Mouse (Mus musculus): ENCODE data around the gene Tiam1. TPM values are rescaled to one million over a fixed set of nuclear protein-coding genes. Genes with fewer than 3 reads are reported as not detected.

The Tiam1 gene
- polyA plus RNA-seq, 1 experiment from 2014 or later, result 23.6 TPM

DNA sequence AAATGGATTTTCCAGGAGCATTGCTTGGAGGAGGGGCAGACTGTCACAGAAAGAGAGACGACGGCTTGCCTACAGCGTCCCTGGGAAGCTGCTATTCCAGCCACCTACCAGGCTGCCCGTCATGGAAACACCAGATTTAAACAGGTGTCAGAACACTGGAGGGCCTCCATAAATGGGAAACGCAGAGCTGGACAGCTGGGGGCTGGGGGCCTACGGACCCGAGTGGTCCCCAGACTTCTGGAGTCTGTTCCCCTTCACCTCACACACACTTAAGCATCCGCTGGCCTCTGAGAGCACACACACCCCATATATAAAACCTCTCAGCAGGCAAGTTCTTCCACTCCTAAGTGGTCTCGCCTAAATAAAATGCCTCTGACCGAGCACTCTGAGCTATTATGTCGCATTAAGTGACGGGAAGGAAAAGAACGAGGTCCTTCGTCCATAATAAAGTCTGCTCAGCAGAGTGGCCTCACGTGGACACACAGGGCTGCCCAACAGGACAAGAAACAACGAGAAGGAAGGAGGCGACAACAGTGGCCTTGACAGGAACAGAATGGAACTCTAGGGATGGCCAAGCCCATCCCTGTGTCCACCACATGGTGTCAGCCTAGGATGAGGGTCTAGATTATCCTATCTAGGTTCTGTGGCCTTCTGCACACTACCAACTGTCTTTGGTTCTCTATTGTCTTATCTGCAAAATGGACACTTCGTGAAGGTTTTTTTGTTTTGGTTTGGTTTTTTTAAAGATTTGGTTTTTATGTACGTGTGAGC is 14.6 kb downstream of the Tiam1 start:
- Histone ChIP-seq H3K4me1 (peaks cover 13% of the 10 kb centered on the region), H3K27me3 (replicated peaks) (no peaks in the 10 kb centered on the region), H3K9me3 (replicated peaks) (no peaks in the 10 kb centered on the region), H3K9ac (replicated peaks) (no peak overlapping the region), H3K36me3 (no peaks in the 10 kb centered on the region), H3K4me2 (no peak overlapping the region), H3K27ac (replicated peaks) (no peak overlapping the region), H3K4me3 (replicated peaks) (no peak overlapping the region)
- WGBS, result 34% methylated on average over 19 of the region's 19 CpGs
- no peak for ATAC-seq (ENCODE audit: low FRiP score)

DNA sequence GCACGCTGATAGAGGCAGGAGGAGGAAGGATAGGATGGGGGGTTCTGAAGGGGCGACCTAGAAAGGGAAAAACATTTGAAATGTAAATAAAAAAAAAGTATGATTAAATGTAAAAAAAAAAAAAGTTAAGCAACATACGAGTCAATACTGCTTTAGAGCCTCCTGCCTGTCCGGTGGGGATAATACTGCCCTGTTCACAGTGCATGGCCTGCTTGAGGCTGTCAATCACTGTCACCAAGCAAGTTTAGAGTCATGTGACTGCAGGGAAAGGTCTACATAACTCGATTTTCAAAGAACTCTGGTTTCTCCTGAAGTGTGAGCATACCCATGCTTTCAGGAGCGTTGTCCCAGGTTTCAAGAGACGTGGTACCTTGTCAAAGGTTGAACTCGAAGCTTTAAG is 15.2 kb downstream of the Tiam1 start:
- Histone ChIP-seq H3K27ac (replicated peaks) (no peak overlapping the region), H3K4me3 (replicated peaks) (no peak overlapping the region), H3K27me3 (replicated peaks) (no peaks in the 10 kb centered on the region), H3K4me2 (no peak overlapping the region), H3K4me1 (peaks cover 13% of the 10 kb centered on the region), H3K36me3 (no peaks in the 10 kb centered on the region), H3K9me3 (replicated peaks) (no peaks in the 10 kb centered on the region), H3K9ac (replicated peaks) (no peak overlapping the region)
- WGBS, result 69% methylated on average over 8 of the region's 8 CpGs
- no peak for ATAC-seq (ENCODE audit: low FRiP score)

DNA sequence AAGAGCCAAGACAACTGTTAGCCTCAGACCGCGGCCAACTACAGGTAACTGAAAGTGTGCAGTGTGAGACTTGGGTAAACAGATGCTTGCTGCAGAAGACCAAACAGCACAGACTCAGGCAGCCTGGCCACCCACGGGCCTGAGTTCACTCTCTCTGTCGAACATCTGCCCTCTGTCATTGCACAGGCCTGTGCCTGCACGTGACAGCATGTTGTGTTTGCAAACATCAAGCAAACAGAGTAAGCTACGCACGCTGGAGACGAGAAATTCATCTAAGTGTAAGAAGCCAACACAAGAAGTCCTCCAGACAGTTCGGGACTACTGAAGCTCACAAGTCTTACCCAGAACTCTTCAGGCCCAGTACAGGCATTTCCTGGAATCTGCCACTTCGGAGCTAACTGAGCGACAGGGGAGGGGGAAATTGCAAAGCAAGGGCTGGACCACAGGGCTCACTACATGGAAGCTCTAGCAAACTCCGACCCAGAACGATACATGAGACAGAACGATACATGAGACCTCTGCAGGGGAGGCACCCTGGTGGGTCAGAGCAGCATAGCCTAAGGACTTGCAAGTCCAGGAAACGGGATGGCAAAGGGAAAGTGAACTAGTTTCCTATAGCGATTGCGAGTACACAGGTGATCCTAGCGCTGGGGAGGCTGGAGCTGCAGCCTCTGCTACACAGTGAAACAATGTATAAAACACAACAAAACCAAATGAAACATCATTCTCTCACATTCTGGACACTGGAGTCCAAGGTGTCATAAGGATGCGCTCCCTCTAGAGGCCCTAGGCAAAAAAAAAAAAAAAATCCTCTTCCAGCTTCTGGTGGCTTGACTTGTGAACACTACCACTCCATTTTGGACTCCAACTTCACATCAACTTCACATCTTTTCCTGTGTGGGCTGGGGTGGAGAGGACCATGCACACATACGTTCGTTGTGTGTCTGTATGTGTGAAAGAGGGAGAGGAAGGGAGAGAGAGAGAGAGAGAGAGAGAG is 18.0 kb downstream of the Tiam1 start:
- Histone ChIP-seq H3K9ac (replicated peaks) (no peak overlapping the region), H3K27ac (replicated peaks) (no peak overlapping the region), H3K27me3 (replicated peaks) (no peaks in the 10 kb centered on the region), H3K4me2 (no peak overlapping the region), H3K36me3 (no peaks in the 10 kb centered on the region), H3K9me3 (replicated peaks) (no peaks in the 10 kb centered on the region), H3K4me3 (replicated peaks) (no peak overlapping the region), H3K4me1 (peaks cover 7% of the 10 kb centered on the region)
- no peak for ATAC-seq (ENCODE audit: low FRiP score)
- 84% methylated on average over 21 of the region's 21 CpGs for WGBS

DNA sequence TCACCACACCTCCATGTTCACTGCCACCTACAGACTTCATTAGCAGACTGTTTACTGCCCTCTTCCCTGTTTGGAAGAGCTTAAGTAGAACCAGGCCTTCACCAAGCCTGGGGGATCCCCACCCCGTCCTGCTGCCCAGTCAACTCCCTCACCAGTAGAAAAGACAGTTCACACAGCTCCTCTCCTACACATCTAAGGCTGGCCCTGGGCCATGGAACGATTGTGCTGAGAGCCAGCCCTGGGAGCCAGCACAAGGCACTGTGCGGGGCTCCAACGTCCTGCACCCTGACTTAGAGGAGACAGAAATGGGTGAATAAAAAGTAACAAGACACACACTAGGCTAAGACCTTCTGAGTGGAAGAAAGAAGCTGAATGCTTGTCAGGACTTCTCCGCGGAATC is 20.5 kb downstream of the Tiam1 start:
- Histone ChIP-seq H3K27me3 (replicated peaks) (no peaks in the 10 kb centered on the region), H3K27ac (replicated peaks) (no peak overlapping the region), H3K9ac (replicated peaks) (no peak overlapping the region), H3K4me3 (replicated peaks) (no peak overlapping the region), H3K9me3 (replicated peaks) (no peaks in the 10 kb centered on the region), H3K4me2 (no peak overlapping the region), H3K36me3 (no peaks in the 10 kb centered on the region), H3K4me1 (peaks cover 3% of the 10 kb centered on the region; the same call in 1 of the 2 replicates)
- ATAC-seq (ENCODE audit: low FRiP score), result no peak
- 78% methylated on average over 6 of the region's 6 CpGs for WGBS

DNA sequence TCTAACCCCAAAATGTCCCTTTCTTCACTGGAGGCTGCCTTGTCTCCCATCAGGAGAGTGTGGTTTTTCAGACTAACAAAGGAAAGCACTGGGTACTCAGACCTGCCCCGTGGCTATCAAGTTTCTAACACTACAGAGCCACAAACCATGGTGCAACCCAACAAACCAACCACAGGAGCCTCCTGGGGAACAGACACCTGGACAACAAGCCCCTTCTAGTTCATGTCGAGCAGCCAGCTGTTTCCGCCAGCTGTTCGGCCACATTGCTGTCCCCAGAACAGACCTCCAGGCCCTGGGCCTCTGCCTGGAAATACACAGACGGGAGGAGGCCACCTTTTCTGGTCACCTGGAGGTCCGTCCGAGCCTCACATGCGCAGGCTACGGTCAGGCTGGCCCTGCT is 21.1 kb downstream of the Tiam1 start:
- H3K36me3 ChIP-seq, result no peaks in the 10 kb centered on the region
- H3K9ac ChIP-seq (replicated peaks), result no peak overlapping the region
- 82% methylated on average over 9 of the region's 9 CpGs for WGBS
- H3K4me1 ChIP-seq, result peaks cover 3% of the 10 kb centered on the region; the same call in 1 of the 2 replicates
- no peak overlapping the region for H3K27ac ChIP-seq (replicated peaks)
- H3K4me2 ChIP-seq, result no peak overlapping the region
- no peaks in the 10 kb centered on the region for H3K9me3 ChIP-seq (replicated peaks)
- H3K27me3 ChIP-seq (replicated peaks), result no peaks in the 10 kb centered on the region
- no peak overlapping the region for H3K4me3 ChIP-seq (replicated peaks)
- ATAC-seq (ENCODE audit: low FRiP score), result no peak

DNA sequence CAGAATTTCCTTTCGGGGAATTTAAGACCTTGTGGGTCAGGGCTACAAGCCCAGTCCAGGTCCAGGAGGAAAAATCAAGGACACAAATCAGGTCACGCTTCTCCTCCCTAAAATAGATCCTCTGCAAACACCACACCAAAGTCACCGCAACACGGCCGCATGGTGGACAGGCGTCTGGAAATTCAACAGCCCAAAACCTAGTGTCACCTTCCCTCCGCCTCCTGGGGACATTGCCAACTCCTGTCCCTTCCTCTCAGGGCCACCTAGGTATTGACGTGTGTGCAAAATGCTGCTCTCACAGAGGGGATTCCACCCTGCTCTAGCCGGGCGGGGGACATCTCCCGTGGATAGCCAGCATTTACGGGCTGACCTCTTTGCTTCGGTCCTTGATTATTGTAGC is 21.8 kb downstream of the Tiam1 start:
- no peak overlapping the region for H3K4me2 ChIP-seq
- no peak overlapping the region for H3K4me3 ChIP-seq (replicated peaks)
- no peak overlapping the region for H3K9ac ChIP-seq (replicated peaks)
- WGBS, result 88% methylated on average over 13 of the region's 13 CpGs
- H3K9me3 ChIP-seq (replicated peaks), result no peaks in the 10 kb centered on the region
- H3K4me1 ChIP-seq, result peaks cover 3% of the 10 kb centered on the region; the same call in 1 of the 2 replicates
- H3K27me3 ChIP-seq (replicated peaks), result no peaks in the 10 kb centered on the region
- H3K27ac ChIP-seq (replicated peaks), result no peak overlapping the region
- no peak for ATAC-seq (ENCODE audit: low FRiP score)
- no peaks in the 10 kb centered on the region for H3K36me3 ChIP-seq

DNA sequence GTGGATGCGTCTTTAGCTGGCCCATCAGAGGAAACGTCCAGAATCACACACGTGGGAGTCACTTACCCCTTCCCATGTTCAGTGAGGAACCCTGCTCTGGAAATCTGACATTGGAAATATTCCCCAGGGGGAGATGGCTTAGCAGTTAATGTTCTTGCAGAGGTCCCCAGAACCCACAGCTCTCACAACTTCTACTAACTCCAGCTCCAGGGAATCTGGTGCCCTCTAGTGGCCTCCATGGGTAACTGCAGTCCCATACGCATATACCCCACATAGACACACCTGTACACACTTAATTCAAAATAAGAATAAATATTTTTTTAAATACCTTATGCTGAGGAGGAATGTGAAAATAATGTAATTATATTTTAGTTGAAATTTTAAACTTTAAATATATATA is 23.6 kb downstream of the Tiam1 start:
- 92% methylated on average over 4 of the region's 4 CpGs for WGBS
- peaks cover 3% of the 10 kb centered on the region; the same call in 1 of the 2 replicates for H3K4me1 ChIP-seq
- no peaks in the 10 kb centered on the region for H3K9me3 ChIP-seq (replicated peaks)
- no peak overlapping the region for H3K9ac ChIP-seq (replicated peaks)
- no peaks in the 10 kb centered on the region for H3K36me3 ChIP-seq
- no peak for ATAC-seq (ENCODE audit: low FRiP score)
- H3K4me2 ChIP-seq, result no peak overlapping the region
- H3K4me3 ChIP-seq (replicated peaks), result no peak overlapping the region
- no peaks in the 10 kb centered on the region for H3K27me3 ChIP-seq (replicated peaks)
- H3K27ac ChIP-seq (replicated peaks), result no peak overlapping the region

DNA sequence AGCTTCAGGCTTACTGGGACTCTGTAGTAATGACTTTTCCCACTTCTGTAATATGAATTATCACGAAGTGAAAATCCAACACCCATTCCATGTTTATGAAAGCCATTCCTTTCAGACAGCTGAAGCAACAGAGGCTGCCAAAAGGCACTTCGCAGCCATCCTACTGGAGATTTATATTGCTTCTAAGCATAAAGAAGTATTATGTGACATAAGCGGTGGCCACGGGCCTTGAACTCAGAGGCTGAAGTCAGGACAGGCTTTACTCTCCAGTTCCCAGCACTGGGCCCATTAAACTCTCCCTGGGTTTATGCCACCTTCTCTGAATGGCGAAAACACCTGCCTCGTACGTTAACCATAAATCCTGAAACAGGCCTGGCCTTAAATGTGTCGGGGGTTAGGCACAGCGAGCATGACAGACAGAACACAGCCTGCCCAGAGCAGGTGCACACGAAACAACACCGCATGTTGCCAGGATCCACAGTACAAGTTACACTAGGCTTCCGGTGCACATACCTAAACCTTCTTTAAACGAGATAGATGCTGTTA is 26.9 kb downstream of the Tiam1 start:
- no peak for ATAC-seq (ENCODE audit: low FRiP score)

DNA sequence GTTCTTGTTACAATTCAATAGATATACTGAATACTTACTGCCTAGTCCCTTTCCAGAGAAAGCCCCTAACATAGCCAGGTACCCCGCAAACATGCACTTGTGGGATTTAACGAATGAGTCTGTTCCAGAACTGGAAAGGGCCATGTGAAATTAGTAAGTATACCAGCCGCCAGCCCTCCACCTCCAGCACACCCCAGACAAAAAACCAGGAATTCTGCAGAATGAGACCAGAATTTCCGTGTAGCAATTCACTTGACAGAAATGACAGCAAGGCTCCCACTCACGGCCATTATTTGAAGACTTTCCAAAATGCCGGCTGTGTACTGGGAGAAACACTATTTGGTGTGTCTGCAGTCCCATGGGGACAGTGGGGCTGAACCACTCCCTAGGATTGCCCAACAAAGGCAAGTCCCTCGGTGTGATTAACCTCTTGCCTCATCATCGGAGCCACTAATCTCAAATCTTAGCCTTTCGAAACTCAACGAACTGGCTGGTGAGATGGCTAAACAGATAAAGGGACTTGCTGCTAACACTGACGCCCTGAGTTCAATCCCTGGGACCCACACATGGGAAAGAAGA is 30.9 kb downstream of the Tiam1 start:
- Histone ChIP-seq H3K27ac (replicated peaks) (no peak overlapping the region), H3K4me3 (replicated peaks) (no peak overlapping the region), H3K27me3 (replicated peaks) (no peaks in the 10 kb centered on the region), H3K9ac (replicated peaks) (no peak overlapping the region), H3K36me3 (no peaks in the 10 kb centered on the region), H3K4me2 (no peak overlapping the region), H3K9me3 (replicated peaks) (no peaks in the 10 kb centered on the region), H3K4me1 (no peaks in the 10 kb centered on the region)
- ATAC-seq (ENCODE audit: low FRiP score), result no peak
- WGBS, result 93% methylated on average over 11 of the region's 11 CpGs

More for the DNA sequence above, 26.9 kb downstream of the Tiam1 start:
- no peak overlapping the region for H3K4me3 ChIP-seq (replicated peaks)
- H3K4me1 ChIP-seq, result peaks cover 3% of the 10 kb centered on the region; the same call in 1 of the 2 replicates
- H3K4me2 ChIP-seq, result no peak overlapping the region
- no peaks in the 10 kb centered on the region for H3K27me3 ChIP-seq (replicated peaks)
- WGBS, result 65% methylated on average over 13 of the region's 13 CpGs
- H3K27ac ChIP-seq (replicated peaks), result no peak overlapping the region
- H3K9ac ChIP-seq (replicated peaks), result no peak overlapping the region
- H3K36me3 ChIP-seq, result no peaks in the 10 kb centered on the region
- no peaks in the 10 kb centered on the region for H3K9me3 ChIP-seq (replicated peaks)

DNA sequence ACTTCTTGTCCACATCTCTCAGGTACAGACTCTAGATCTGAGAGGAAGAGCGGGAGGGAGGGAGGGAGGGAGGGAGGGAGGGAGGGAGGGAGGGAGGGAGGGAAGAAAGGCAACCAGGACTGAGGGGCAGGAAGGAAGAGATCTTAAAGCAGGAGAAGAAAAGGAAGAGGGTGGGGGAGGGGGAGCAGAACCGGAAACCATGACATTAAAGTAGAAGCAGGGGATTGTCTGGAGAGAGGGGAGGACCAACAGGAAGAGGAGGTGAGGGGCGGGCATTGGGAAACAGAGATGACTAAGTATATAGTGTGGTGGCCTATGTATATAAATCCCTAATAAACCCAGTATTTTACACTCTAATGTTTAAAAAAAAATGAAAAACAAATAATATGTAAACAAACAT is 34.1 kb downstream of the Tiam1 start:
- H3K9me3 ChIP-seq (replicated peaks), result no peaks in the 10 kb centered on the region
- no peaks in the 10 kb centered on the region for H3K27me3 ChIP-seq (replicated peaks)
- no peak overlapping the region for H3K27ac ChIP-seq (replicated peaks)
- ATAC-seq (ENCODE audit: low FRiP score), result no peak
- no peak overlapping the region for H3K9ac ChIP-seq (replicated peaks)
- H3K4me2 ChIP-seq, result no peak overlapping the region
- H3K4me3 ChIP-seq (replicated peaks), result no peak overlapping the region
- 60% methylated on average over 2 of the region's 3 CpGs for WGBS
- H3K4me1 ChIP-seq, result no peaks in the 10 kb centered on the region
- H3K36me3 ChIP-seq, result no peaks in the 10 kb centered on the region

DNA sequence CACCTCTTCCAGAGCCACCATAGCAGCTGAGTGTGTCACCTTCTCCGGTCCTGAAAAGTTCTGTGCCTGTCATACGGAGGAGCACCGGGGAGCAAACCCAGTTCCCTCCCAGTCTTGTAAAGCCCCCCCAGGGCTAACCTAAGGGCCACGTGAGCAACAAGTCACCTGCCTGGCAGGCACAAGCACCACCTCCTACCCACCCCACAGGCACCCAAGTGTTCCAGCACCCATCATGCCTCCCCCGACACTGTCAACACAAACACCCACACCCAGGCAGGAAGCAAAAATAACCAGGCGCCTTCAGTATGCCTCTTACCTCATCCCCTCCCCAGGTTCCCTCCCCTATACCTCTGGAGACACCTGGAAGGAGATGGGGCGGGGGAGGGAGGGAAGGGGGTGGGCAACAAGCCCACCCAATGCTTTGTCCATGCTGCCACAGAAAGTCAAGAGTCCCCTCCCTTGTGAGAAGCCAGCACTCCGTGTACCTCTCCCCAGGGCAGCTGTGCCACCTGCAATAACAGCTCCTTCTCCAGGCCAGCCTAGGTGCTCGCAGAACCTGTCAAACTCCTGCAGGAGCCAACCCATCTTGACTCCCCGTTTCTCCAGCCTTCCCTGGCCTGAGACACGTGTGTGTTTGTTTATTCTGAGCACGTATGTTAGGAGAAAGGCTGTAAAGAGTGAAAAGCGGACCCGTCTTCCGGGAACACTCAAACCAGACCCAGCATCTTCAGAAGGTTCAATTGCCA is 38.7 kb downstream of the Tiam1 start:
- 0 out of 2 replicates have a peak, but pooled peaks cover 3% of the 10 kb centered on the region for H3K4me1 ChIP-seq
- no peaks in the 10 kb centered on the region for H3K27me3 ChIP-seq (replicated peaks)
- H3K9me3 ChIP-seq (replicated peaks), result no peaks in the 10 kb centered on the region
- no peak overlapping the region for H3K4me2 ChIP-seq
- no peaks in the 10 kb centered on the region for H3K36me3 ChIP-seq
- no peak overlapping the region for H3K4me3 ChIP-seq (replicated peaks)
- 75% methylated on average over 15 of the region's 15 CpGs for WGBS
- no peak for ATAC-seq (ENCODE audit: low FRiP score)
- H3K27ac ChIP-seq (replicated peaks), result no peak overlapping the region
- no peak overlapping the region for H3K9ac ChIP-seq (replicated peaks)
